Mouse (Mus musculus) stomach, embryonic 16.5 days (tissue): ENCODE measurements at regions not wholly inside any gene's neighbourhood (a gene's known extent, or its start where the extent isn't known, plus 50 kb on each side); places are given as distances from the start of the nearest gene placed in this dataset.

Experiments
- ATAC-seq: fragments of 200-750 bp; cut with Nextera tagmentation; 2 replicates; pipeline ENCODE4 v1.8.0; 2017; ENCODE audit warnings: moderate number of reproducible peaks, moderate TSS enrichment; ENCODE audit not compliant: insufficient read depth, low FRiP score
- H3K27ac ChIP-seq: fragments of 300-500 bp; sonication (generic); 2 replicates; pipeline ENCODE4 v1.5.1; 2014; ENCODE audit warnings: low read length
- H3K27me3 ChIP-seq: fragments of 300-500 bp; sonication (generic); 2 replicates; pipeline ENCODE4 v1.6.1; 2014; ENCODE audit warnings: low read length, control low read depth, mixed read lengths; ENCODE audit not compliant: control insufficient read depth, insufficient read depth
- H3K36me3 ChIP-seq: fragments of 300-500 bp; sonication (generic); 2 replicates; pipeline ENCODE4 v1.6.1; 2014; ENCODE audit warnings: low read length; ENCODE audit not compliant: control insufficient read depth, insufficient read depth
- H3K4me1 ChIP-seq: fragments of 300-500 bp; sonication (generic); 2 replicates; pipeline ENCODE4 v1.6.1; 2014; ENCODE audit warnings: low read length, control low read depth, mixed read lengths; ENCODE audit not compliant: control insufficient read depth, insufficient read depth
- H3K4me2 ChIP-seq: fragments of 300-500 bp; sonication (generic); 2 replicates; pipeline ENCODE4 v1.6.1; 2014; ENCODE audit warnings: low read depth, low read length, mixed read lengths
- H3K4me3 ChIP-seq: fragments of 300-500 bp; sonication (generic); replicated peaks from 2 replicates; pipeline ENCODE4 v1.5.1; 2014; ENCODE audit warnings: mild to moderate bottlenecking, low read length
- H3K9ac ChIP-seq: fragments of 300-500 bp; sonication (generic); 2 replicates; pipeline ENCODE4 v1.6.1; 2014; ENCODE audit warnings: low read length
- H3K9me3 ChIP-seq: fragments of 300-500 bp; sonication (generic); replicated peaks from 2 replicates; pipeline ENCODE4 v1.6.1; 2016; ENCODE audit warnings: low read length, control low read depth; ENCODE audit not compliant: control insufficient read depth
- WGBS: fragments of 180-500 bp; shearing (Covaris S2); extraction: QIAGEN DNeasy Blood & Tissue Kit; methylation state at CpG from one replicate; pipeline ENCODE4 v1.1.7; 2014; 5-methylcytosine and 5-hydroxymethylcytosine counted together

DNA sequence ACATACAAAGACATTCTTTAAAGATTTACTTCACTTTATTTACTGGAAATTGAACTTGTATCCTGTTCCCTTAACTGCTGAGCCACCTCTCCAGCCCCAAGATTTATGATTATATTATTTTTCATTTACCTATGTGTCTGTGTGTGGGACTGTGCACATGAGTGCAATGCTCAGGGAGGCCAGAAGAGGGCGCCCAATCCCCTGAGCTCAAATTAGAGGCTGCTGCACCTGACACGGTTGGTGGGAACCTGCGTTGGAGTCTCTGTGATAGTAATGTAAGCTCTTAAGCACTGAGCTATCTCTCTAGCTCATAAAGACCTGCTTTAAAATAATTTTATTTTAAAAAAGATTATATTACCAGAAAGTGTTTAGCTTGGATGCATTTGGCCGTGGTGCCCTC, 315.3 kb downstream of the Etnk1 start:
- H3K9ac ChIP-seq = no peak overlapping the region
- H3K4me1 ChIP-seq = no peaks in the 10 kb centered on the region
- no peak overlapping the region for H3K4me2 ChIP-seq
- H3K4me3 ChIP-seq = no peak overlapping the region
- no peak for ATAC-seq
- H3K27ac ChIP-seq = no peak overlapping the region
- H3K36me3 ChIP-seq = no peaks in the 10 kb centered on the region
- no peaks in the 10 kb centered on the region; the same call in 1 of the 2 replicates for H3K9me3 ChIP-seq
- H3K27me3 ChIP-seq = no peaks in the 10 kb centered on the region
- 88% methylated on average over 4 of the region's 4 CpGs for WGBS

DNA sequence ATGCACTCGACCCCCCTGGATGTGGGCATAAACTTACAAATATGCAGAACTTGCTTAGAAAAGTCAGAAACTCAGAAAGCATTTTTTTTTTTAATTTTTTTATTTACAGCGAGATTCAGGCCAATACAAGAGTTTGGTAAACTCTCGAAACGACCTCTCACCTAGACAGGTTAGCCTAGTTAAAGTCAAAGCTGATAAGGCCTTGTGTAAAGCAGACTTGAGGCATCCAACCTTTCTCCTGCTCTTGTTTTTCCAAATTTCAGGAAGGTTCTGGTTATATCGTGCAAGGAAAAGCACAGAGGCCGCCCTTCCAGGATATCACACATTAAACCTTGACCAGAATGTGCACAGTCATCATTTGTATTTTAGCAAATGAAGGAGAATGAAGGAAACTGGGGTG, 315.8 kb downstream of the Etnk1 start:
- Histone ChIP-seq H3K9ac (no peak overlapping the region), H3K4me3 (no peak overlapping the region), H3K27me3 (no peaks in the 10 kb centered on the region), H3K36me3 (no peaks in the 10 kb centered on the region), H3K4me1 (no peaks in the 10 kb centered on the region), H3K27ac (no peak overlapping the region), H3K4me2 (no peak overlapping the region), H3K9me3 (no peaks in the 10 kb centered on the region; the same call in 1 of the 2 replicates)
- ATAC-seq = no peak
- WGBS = 90% methylated on average over 6 of the region's 6 CpGs

DNA sequence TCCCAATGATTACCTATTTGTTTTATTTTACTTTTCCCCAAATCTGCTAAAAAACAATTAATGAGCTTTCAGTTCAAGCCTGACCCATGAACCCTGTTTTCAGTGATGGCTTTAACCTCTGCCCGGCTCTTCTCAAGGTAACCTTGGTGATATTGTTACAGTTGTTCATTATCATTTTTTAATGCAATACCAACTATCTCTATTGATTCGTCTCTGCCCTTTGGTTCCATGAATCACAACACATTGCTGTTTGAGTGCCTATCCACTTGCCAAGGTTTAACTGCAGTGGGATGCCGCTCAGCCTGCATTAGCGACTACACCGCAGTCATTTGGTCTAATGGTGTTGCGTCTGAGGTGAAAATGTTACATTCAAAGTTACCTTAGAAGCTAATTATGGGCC, 317.9 kb downstream of the Etnk1 start:
- Histone ChIP-seq H3K4me2 (no peak overlapping the region), H3K27ac (no peak overlapping the region), H3K4me3 (no peak overlapping the region), H3K4me1 (no peaks in the 10 kb centered on the region), H3K9ac (no peak overlapping the region), H3K36me3 (no peaks in the 10 kb centered on the region), H3K9me3 (no peaks in the 10 kb centered on the region; the same call in 1 of the 2 replicates), H3K27me3 (no peaks in the 10 kb centered on the region)
- WGBS = 92% methylated on average over 6 of the region's 6 CpGs
- no peak for ATAC-seq

DNA sequence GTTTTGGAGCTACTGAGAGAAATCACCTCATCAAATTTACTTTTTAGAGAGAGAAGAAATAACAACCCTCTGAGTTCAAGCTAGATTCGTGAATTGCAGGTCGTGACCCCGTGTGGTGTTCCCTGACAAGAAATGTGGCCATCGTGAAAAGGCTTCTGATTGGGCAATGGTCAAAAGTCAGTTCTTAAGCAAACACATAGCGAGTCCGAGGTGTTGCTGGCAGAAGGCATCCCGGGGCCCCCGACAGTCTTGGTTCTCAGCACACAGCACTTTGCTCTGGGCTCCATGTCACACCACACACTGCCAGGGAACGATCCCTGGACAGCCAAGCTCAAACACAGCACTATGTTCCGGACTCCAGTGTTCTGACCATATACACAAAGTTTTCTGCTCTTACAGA, 320.0 kb downstream of the Etnk1 start:
- no peak for ATAC-seq
- Histone ChIP-seq H3K4me1 (no peaks in the 10 kb centered on the region), H3K9me3 (no peaks in the 10 kb centered on the region; the same call in 1 of the 2 replicates), H3K27ac (no peak overlapping the region), H3K27me3 (no peaks in the 10 kb centered on the region), H3K36me3 (no peaks in the 10 kb centered on the region), H3K9ac (no peak overlapping the region), H3K4me3 (no peak overlapping the region), H3K4me2 (no peak overlapping the region)
- WGBS = 67% methylated on average over 10 of the region's 10 CpGs

DNA sequence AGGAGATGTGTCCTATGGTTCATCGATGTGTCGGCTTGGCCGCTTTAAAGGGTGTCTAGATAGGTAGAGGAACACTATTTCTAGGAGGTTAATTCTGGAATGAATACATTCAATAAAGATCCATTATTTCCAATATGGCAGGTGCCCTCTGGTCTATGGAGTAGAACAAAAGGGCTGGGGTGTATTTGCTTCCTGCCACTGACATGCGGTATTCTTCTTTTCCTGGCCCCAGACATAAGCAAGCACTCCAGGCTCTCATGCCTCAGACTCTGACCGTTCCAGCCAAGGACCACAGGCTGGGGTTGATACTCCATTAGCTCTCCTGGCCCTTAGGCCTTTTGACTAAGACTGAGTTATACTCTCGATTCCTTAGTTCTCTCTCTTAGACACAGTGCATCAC, 323.0 kb downstream of the Etnk1 start:
- WGBS = 92% methylated on average over 6 of the region's 6 CpGs
- Histone ChIP-seq H3K36me3 (no peaks in the 10 kb centered on the region), H3K4me2 (no peak overlapping the region), H3K27me3 (no peaks in the 10 kb centered on the region), H3K4me3 (no peak overlapping the region), H3K4me1 (no peaks in the 10 kb centered on the region), H3K27ac (no peak overlapping the region), H3K9ac (no peak overlapping the region), H3K9me3 (no peaks in the 10 kb centered on the region)
- no peak for ATAC-seq

DNA sequence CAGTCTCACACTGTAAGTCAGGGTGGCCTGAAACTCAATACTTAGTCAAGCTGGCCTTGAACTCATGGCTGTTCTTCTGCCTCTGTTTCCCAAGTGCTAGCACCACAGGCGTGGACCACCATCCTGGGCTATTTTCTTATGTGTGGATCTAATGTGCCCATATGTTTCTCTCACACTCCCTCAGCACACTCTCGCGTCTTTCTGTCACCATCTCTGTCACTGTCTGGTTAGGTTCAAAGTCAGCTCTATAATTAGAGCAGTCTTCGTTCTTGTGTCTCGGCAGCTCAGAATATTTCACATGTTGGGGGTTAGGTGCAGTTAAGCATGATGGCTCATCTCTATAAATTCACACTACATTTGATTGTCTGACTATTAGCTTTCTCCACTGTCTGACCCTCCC, 324.4 kb downstream of the Etnk1 start:
- Histone ChIP-seq H3K4me2 (no peak overlapping the region), H3K9me3 (no peaks in the 10 kb centered on the region), H3K9ac (no peak overlapping the region), H3K27ac (no peak overlapping the region), H3K36me3 (no peaks in the 10 kb centered on the region), H3K4me3 (no peak overlapping the region), H3K27me3 (no peaks in the 10 kb centered on the region; the same call in 1 of the 2 replicates), H3K4me1 (no peaks in the 10 kb centered on the region)
- 95% methylated on average over 5 of the region's 5 CpGs for WGBS
- no peak for ATAC-seq

DNA sequence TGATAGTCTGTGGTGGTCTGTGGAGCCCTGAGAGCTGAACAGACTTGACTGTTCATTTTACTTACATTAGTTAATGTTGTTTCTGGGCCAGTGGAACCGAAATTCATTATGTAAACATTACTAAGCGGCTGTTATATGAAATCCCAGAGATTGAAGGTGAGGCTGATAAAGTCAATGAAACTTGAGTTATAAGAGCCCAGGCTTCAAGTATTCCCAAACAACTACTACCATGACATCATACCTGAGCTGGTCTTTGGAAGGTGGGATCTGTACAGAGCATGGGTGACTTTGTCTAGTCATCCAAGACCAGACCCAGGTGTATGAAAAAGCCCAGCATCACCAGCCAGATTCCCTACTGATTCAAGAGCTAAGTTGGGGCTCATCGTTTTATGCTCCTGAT, 326.5 kb downstream of the Etnk1 start:
- Histone ChIP-seq H3K27ac (no peak overlapping the region), H3K27me3 (no peaks in the 10 kb centered on the region; the same call in none of the 2 replicates), H3K9me3 (no peaks in the 10 kb centered on the region), H3K36me3 (no peaks in the 10 kb centered on the region), H3K4me1 (no peaks in the 10 kb centered on the region), H3K9ac (no peak overlapping the region), H3K4me2 (no peak overlapping the region), H3K4me3 (no peak overlapping the region)
- no peak for ATAC-seq
- WGBS = 71% methylated on average over 3 of the region's 3 CpGs

DNA sequence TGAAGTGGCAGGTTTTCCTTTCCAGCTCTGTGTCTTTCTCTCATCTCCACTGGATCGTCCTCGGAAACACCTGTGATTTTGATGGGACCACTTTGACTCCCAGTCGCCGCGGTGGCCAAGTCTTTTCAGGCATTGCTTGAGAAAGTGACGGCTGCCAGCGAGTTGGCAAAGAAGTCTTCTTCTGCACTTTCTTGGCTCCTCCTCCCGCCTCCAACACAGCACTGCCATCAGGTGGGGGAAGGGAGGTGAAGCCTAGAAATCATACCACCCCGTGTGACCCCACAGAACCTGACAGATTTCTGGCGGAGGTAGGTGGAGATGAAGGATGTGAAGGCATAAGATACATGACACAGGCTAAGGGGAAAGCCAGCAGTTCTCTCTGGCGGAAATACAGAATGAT, 327.3 kb downstream of the Etnk1 start:
- no peak for ATAC-seq

DNA sequence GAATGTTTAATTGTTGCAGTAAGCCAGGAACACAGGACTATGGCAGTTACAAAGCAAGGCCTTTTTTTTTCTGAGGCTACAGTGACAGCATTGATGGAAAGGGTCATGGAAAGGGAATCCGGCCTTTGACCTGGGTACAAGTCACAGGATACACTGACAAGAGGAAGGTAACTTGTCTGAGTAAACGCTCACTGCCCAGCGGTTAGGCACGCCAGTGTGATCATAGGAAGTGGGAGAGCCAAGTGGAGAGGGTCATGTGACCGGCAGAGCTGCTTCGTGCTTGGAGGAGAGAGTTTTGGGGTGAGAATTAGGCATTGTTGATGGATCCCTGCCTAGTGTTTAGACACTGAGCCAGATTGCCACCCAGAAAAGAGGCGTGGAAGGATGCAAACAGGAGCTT, 327.9 kb downstream of the Etnk1 start:
- Histone ChIP-seq H3K4me2 (no peak overlapping the region), H3K9me3 (no peaks in the 10 kb centered on the region), H3K36me3 (no peaks in the 10 kb centered on the region), H3K27ac (no peak overlapping the region), H3K4me1 (no peaks in the 10 kb centered on the region), H3K27me3 (no peaks in the 10 kb centered on the region; the same call in none of the 2 replicates), H3K9ac (no peak overlapping the region), H3K4me3 (no peak overlapping the region)
- WGBS = 43% methylated on average over 7 of the region's 7 CpGs
- ATAC-seq = no peak

More for the DNA sequence above, 327.3 kb downstream of the Etnk1 start:
- no peak overlapping the region for H3K9ac ChIP-seq
- no peaks in the 10 kb centered on the region for H3K4me1 ChIP-seq
- no peak overlapping the region for H3K27ac ChIP-seq
- 76% methylated on average over 11 of the region's 11 CpGs for whole genome bisulfite sequencing
- no peaks in the 10 kb centered on the region; the same call in none of the 2 replicates for H3K27me3 ChIP-seq
- H3K36me3 ChIP-seq = no peaks in the 10 kb centered on the region
- no peak overlapping the region for H3K4me3 ChIP-seq
- H3K9me3 ChIP-seq = no peaks in the 10 kb centered on the region
- no peak overlapping the region for H3K4me2 ChIP-seq

DNA sequence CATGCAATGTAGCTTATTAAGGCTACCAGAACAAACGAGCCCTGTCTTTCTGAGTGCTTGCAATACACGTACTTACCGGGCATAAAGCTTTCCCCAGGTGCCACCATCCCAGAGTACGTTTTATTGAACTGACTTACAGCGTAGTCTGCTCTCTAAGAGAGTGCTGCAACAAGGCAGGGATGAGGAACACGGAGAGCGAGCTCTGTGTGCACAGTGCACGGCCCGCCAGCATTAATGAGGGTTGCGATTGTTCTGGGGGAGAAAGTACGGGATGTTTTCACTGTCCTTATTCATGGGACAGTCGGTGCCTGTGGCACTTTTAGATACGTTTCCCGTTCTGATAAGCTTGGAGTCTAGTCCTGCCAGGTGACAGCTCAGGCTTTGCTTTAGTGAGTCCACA, 331.7 kb downstream of the Etnk1 start:
- no peaks in the 10 kb centered on the region for H3K4me1 ChIP-seq
- H3K27ac ChIP-seq = no peak overlapping the region
- no peaks in the 10 kb centered on the region for H3K36me3 ChIP-seq
- H3K4me2 ChIP-seq = no peak overlapping the region
- no peak overlapping the region for H3K9ac ChIP-seq
- no peak for ATAC-seq
- no peaks in the 10 kb centered on the region for H3K9me3 ChIP-seq
- no peaks in the 10 kb centered on the region; the same call in none of the 2 replicates for H3K27me3 ChIP-seq
- WGBS = 74% methylated on average over 14 of the region's 14 CpGs
- H3K4me3 ChIP-seq = no peak overlapping the region
